Mouse (Mus musculus) cortical plate, adult 2 months (tissue): Measurements from ENCODE around the gene Pgm3.

Experiments used
- CTCF ChIP-seq: fragments of 200-500 bp; IDR thresholded peaks from 2 replicates; pipeline ENCODE4 v1.5.1; 2011; ENCODE audit warnings: mild to moderate bottlenecking, control low read depth, low read length; ENCODE audit not compliant: insufficient read depth; ENCODE audit errors: extremely low read depth
- POLR2A ChIP-seq: fragments of 200-500 bp; IDR thresholded peaks from 2 replicates; pipeline ENCODE4 v1.6.1; 2011; ENCODE audit warnings: mild to moderate bottlenecking, low read length, control low read depth; ENCODE audit not compliant: insufficient read depth; ENCODE audit errors: extremely low read depth

- no peak for TF ChIP-seq POLR2A
- no peak for TF ChIP-seq CTCF
Measured at GRCm38 (mm10) chr9:86619341-86620139, 47.9 kb upstream of the Pgm3 start.
